Mouse (Mus musculus): ENCODE results near the gene Rubcn. TPM values are rescaled to one million over a fixed set of nuclear protein-coding genes. Genes with fewer than 3 reads are reported as not detected.

Gene Rubcn
- total and polyA plus RNA-seq, 3 experiments = 27.7 to 40.4 (median 28.0) TPM

GRCm38 (mm10) chr16:32818441-32818840, 59.1 kb downstream of the Rubcn start:
- H3K9ac ChIP-seq (ENCODE audit: insufficient read depth, low read depth) = no peak overlapping the region
- H3K79me2 ChIP-seq (replicated peaks; ENCODE audit: control insufficient read depth, extremely low read depth, insufficient read depth, poor library complexity, severe bottlenecking) = no peaks in the 10 kb centered on the region
- H3K4me3 ChIP-seq (replicated peaks in 1 of 3; ENCODE audit: low read depth in 2 of 3, low read length in 2 of 3, poor library complexity in 1 of 3) = no peak overlapping the region
- DNase-seq (ENCODE audit: extremely low read depth) = no peak
- H3K27ac ChIP-seq (ENCODE audit: insufficient read depth, low read depth) = no peak overlapping the region
- H3K9me3 ChIP-seq (replicated peaks; ENCODE audit: low read length) = no peaks in the 10 kb centered on the region
- H3K27me3 ChIP-seq (replicated peaks) = no peaks in the 10 kb centered on the region
- peaks cover 27 to 35% of the 10 kb centered on the region in 2 experiments for H3K4me1 ChIP-seq (ENCODE audit: control insufficient read depth in 1 of 2, insufficient read depth in 2 of 2)
- no peak overlapping the region for H3K4me2 ChIP-seq (ENCODE audit: insufficient read depth, low read depth, poor library complexity, severe bottlenecking)
- dilution Hi-C loops (cut with MboI; ENCODE audit: extremely low pct_ligation_motif_present, extremely low pct_unique_long_range_greater_than_20kb, low sequenced_read_pairs) (no loop called here), in situ Hi-C loops (cut with MboI; ENCODE audit: low pct_ligation_motif_present, low pct_unique_long_range_greater_than_20kb, low sequenced_read_pairs) (loop anchor here (5.0 to 10.0 kb wide), 3 partner anchors 44 to 336 kb away; no protein-coding TSS in a partner anchor)
- no peak for TF ChIP-seq CTCF (conservative IDR thresholded peaks at IDR 0.05 in 1 of 2, IDR thresholded peaks at IDR 0.05 in 1 of 2; ENCODE audit: low read depth in 2 of 2, low read length in 2 of 2)
- no peak for TF ChIP-seq KAT2A (IDR thresholded peaks at IDR 0.05; ENCODE audit: insufficient replicate concordance, low read length)
- no peak for TF ChIP-seq ZKSCAN1 (IDR thresholded peaks at IDR 0.05; ENCODE audit: borderline replicate concordance, low read depth, low read length)
- TF ChIP-seq TCF12 (IDR thresholded peaks at IDR 0.05; ENCODE audit: low read depth, low read length) = no peak
- no peak for TF ChIP-seq MYC (IDR thresholded peaks at IDR 0.05; ENCODE audit: low read depth, low read length)
- TF ChIP-seq POLR2A (IDR thresholded peaks at IDR 0.05; ENCODE audit: low read depth, low read length) = no peak
- TF ChIP-seq ELF1 (IDR thresholded peaks at IDR 0.05; ENCODE audit: low read depth, low read length) = no peak
- no peak for TF ChIP-seq MXI1 (IDR thresholded peaks at IDR 0.05; ENCODE audit: low read depth, low read length)
- no peak for TF ChIP-seq BHLHE40 (IDR thresholded peaks at IDR 0.05; ENCODE audit: low read depth, low read length)
- TF ChIP-seq EP300 (IDR thresholded peaks at IDR 0.05; ENCODE audit: low read length) = no peak
- no peak for TF ChIP-seq TBP (conservative IDR thresholded peaks at IDR 0.05; ENCODE audit: low read depth, low read length)
- peaks cover 2 to 25% of the 10 kb centered on the region in 2 experiments for H3K36me3 ChIP-seq (replicated peaks in 1 of 2; ENCODE audit: control insufficient read depth in 1 of 2, insufficient read depth in 1 of 2, low read length in 1 of 2)

- dilution Hi-C loops (cut with MboI; ENCODE audit: extremely low pct_ligation_motif_present, extremely low pct_unique_long_range_greater_than_20kb, low sequenced_read_pairs) = no loop called here
- no peak for DNase-seq (ENCODE audit: extremely low read depth)
Observed at GRCm38 (mm10) chr16:32818036-32818435, 59.5 kb downstream of the Rubcn start.

More at GRCm38 (mm10) chr16:32818036-32818435, 59.5 kb downstream of the Rubcn start:
- no peaks in the 10 kb centered on the region for H3K9me3 ChIP-seq (replicated peaks; ENCODE audit: low read length)
- H3K4me3 ChIP-seq (replicated peaks in 1 of 3; ENCODE audit: low read depth in 2 of 3, low read length in 2 of 3, poor library complexity in 1 of 3) = no peak overlapping the region
- in situ Hi-C loops (cut with MboI; ENCODE audit: low pct_ligation_motif_present, low pct_unique_long_range_greater_than_20kb, low sequenced_read_pairs) = loop anchor here (5.0 to 10.0 kb wide), 3 partner anchors 44 to 337 kb away; no protein-coding TSS in a partner anchor
- H3K36me3 ChIP-seq (replicated peaks in 1 of 2; ENCODE audit: control insufficient read depth in 1 of 2, insufficient read depth in 1 of 2, low read length in 1 of 2) = peaks cover 0 to 21% of the 10 kb centered on the region in 2 experiments
- no peak overlapping the region for H3K27ac ChIP-seq (ENCODE audit: insufficient read depth, low read depth)
- peaks cover 23 to 31% of the 10 kb centered on the region in 2 experiments for H3K4me1 ChIP-seq (ENCODE audit: control insufficient read depth in 1 of 2, insufficient read depth in 2 of 2)
- TF ChIP-seq JUND (conservative IDR thresholded peaks at IDR 0.05; ENCODE audit: low read depth, low read length) = no peak
- TF ChIP-seq RAD21 (IDR thresholded peaks at IDR 0.05; ENCODE audit: low read depth, low read length) = no peak
- no peak for TF ChIP-seq MAFK (IDR thresholded peaks at IDR 0.05; ENCODE audit: insufficient replicate concordance, low read length)
- TF ChIP-seq SMC3 (IDR thresholded peaks at IDR 0.05; ENCODE audit: low read depth, low read length) = no peak
- no peak for TF ChIP-seq ETS1 (conservative IDR thresholded peaks at IDR 0.05; ENCODE audit: low read depth, low read length)
- TF ChIP-seq RCOR1 (conservative IDR thresholded peaks at IDR 0.05; ENCODE audit: low read depth, low read length) = no peak
- no peak for TF ChIP-seq ZKSCAN1 (IDR thresholded peaks at IDR 0.05; ENCODE audit: borderline replicate concordance, low read depth, low read length)
- no peak for TF ChIP-seq EP300 (IDR thresholded peaks at IDR 0.05; ENCODE audit: low read length)
- no peak for TF ChIP-seq KAT2A (IDR thresholded peaks at IDR 0.05; ENCODE audit: insufficient replicate concordance, low read length)
- no peak for TF ChIP-seq NRF1 (IDR thresholded peaks at IDR 0.05; ENCODE audit: low read depth, low read length)
- TF ChIP-seq TBP (conservative IDR thresholded peaks at IDR 0.05; ENCODE audit: low read depth, low read length) = no peak
- TF ChIP-seq ELF1 (IDR thresholded peaks at IDR 0.05; ENCODE audit: low read depth, low read length) = no peak
- no peaks in the 10 kb centered on the region for H3K27me3 ChIP-seq (replicated peaks)
- no peaks in the 10 kb centered on the region for H3K79me2 ChIP-seq (replicated peaks; ENCODE audit: control insufficient read depth, extremely low read depth, insufficient read depth, poor library complexity, severe bottlenecking)
- no peak overlapping the region for H3K9ac ChIP-seq (ENCODE audit: insufficient read depth, low read depth)
- no peak overlapping the region for H3K4me2 ChIP-seq (ENCODE audit: insufficient read depth, low read depth, poor library complexity, severe bottlenecking)
